Mouse (Mus musculus): ENCODE results near the gene Prelid3b.

The Prelid3b gene

DNA sequence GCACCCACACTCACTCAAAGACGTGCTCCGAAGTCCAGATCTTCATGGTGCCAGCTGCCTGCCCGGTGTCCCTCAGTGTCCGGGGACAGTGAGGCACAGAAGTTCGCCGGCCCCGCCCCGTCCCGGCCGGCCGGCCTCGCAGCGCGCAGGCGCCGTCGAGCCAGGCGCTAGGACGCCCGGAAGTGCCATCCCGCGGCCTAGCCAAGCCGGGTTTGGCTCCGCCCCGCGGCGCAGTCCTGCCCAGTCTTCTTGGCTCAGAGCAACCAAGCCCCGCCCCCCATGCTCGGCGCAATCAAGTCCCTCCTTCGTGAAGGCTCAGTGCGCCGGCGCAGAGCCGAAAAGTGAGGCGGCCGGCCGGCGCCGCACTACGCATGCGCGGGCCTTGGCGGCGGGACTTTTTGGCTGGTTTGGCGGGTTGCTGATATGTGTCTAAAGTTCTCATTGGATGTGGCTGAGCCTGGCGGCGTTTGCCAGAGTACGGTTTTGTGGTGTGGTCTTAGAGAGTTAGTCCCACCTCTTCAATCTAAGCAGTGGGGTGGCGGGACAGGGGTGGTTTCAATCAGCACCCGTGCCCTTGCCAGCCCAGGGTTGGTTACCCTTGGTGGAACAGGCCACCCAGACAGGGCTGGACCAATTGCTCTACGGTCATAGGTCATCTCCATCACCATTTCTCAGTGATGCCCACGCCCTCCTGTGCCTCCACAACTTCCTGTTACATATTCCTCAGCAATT, at the start of gene Prelid3b:
Gene Prelid3b, minus strand, starts transcription at position 264 of the 732 bp plus-strand sequence.
- peak; percentile 97 to 99 for DNase-seq (ENCODE audit: low spot score in 2 of 2)

DNA sequence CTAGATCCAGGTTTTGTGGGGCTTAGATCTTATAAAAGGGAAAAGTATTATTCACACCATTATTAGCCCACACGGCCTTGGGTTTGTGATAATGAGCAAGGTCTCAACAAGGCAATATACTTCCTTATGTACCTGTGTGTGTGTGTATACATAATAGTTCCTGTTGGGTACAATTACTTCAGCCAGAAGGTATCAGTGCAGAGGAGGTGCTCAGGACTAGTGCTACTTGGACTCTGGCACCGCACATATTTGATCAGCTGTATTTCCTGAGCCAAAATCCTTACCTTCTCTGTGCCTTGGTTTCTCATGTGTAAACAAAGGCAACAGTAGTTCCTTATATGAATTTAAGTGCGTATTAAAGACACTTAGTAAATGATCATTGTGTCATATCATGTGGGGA, 49.3 kb upstream of the Prelid3b start:
- no peak for DNase-seq (ENCODE audit: low spot score in 2 of 2)

DNA sequence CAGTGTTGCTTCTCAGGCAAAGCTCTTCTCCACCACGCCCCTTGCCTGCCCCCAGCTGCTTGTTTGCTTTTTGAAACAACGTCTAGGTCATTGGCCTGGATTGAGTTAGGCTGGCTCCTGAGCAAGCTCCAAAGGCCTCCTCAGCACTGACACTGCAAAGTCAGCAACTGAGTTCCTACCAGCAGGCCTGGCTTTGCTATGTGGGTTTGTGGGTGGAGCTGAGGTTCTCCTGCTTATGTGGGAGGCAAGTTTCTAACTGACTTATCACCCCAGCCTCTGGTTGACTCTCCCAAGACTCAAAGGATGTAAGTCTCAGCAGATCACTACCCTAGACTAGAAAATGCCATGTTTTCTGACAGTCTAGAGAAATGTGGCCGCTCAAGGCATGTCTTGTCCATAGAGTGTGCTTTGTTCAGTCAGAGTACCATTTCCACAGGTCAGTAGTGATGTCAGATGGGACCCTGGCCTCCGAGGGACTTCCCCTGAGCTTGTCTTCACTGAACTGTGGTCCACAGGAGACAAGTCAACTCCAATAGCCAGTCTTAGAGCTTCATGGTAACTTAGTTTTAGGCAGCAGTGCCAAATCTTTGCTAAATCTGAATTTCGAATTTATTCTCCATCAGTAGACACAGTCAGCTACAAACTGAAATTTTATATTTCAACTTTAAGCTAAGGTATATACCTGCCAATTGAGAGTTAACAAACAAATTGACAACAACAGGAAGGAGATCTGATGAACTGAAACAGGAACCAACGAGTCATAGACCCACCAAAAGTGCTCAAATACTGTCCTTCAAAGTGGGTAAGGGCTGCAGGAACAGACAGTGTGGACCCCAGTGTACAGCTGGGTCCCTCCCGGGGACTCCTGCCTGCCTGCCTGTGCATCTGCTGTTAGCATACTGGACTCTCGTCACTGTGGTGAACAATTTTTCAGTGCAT, 44.5 kb upstream of the Prelid3b start:
- DNase-seq (ENCODE audit: low spot score in 2 of 2) = no peak

DNA sequence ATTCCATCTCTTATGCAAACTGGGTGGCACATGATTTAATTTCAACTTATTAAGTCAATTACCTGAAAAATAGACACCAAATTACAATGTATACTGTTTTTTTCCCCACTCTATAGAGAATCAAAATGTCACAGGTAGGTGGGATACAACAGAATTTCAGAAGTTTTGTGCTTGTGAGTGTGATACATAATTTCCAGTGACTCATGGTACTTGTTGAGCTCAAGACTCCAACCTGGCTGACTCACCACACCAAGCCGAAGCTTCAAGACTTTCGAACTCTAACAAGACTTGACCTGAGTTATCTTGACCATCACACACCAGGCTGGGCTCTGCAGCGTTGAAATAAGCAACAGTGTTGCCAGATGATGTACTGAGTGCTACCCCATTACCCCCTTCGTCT, 42.0 kb upstream of the Prelid3b start:
- no peak for DNase-seq (ENCODE audit: low spot score in 2 of 2)

DNA sequence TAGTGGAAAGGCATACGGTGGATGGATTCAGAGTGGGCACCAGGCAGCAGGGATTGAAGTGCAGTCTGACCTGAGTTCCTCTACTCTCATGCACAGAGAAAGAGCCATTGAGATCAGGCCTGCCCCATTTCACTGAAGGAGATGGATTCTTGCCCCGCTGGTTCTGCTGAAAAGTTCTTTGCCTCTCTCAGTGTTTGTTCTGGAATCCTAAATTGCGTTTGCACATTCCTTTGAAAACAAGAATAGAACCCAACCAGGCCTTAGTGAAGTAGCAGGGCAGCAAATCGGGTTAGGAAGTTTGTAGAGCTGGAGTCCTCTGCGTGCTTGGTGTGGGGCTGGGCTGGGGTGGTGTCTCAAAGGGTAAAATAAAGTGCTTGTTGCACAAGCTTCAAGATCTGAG, 40.9 kb upstream of the Prelid3b start:
- DNase-seq (ENCODE audit: low spot score in 2 of 2) = no peak

DNA sequence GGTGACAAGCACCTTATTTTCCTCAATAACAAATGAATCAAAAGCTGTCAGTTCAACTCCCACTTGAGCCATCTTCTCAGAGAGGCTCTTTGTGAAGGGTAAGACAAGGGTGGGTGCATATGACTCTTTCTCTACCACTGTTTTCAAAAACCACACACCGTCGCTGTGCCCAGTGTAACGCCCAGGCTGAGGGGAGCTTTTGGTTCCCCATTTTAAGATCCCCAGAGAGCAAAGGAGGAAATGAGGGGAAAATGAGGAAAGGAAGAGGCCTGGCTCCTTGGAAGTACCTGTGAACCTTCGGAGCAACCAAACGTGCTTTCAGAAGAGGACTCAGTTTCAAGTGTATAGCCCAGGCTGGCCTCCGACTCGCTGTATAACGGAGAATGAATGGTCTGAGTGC, 36.9 kb upstream of the Prelid3b start:
- no peak for DNase-seq (ENCODE audit: low spot score in 2 of 2)

DNA sequence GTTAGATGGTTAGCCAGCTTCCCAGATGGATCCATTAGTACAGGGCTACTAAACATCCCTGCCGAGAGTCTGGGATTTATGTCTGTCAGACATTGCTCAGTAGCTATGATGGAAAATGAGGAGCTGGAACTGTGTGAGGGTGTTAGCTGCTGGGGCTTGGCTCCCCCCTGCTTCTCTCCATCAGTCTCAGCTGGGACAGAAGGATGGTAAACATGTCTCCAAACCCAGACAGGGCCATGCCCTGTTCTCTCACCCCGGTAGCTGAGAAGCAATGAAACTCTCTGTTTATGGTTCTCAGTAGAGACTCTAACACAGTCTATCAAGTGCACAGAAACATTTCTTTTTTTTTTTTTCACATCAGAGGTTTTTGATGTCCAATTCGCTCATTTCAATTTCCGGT, 35.1 kb upstream of the Prelid3b start:
- no peak for DNase-seq (ENCODE audit: low spot score in 2 of 2)

DNA sequence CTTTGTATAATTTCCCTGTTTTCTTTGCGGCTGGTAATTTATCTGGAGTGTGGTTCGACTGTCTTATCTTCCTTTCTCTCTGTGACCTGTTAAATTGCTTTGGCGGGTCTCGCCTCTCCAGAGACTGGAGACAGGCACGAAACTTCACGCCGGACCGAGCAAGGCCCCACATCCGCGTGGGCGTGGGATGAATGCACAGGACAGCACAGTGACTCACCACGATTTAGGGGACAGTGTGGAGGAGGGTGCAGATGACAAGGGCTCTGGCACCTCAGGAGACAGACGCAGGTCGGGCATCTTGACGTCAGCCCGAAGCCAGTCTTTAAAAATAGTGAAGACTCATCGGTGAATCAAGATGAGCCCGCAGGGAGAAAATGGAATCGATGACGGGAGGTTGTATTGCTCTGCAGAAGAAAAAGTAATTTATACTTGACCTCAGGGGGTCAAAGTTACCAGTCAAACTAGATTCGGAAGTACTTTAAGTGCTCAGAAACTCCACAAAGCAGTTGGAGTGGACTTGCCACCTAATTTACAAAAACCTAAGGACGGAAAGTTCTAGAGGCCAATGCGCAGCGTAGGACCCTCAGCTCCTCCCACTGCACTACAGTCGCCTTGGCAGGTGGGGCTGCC, 30.1 kb upstream of the Prelid3b start:
- peak in 1 of 2 experiments; percentile 5 for DNase-seq (ENCODE audit: low spot score in 2 of 2)

DNA sequence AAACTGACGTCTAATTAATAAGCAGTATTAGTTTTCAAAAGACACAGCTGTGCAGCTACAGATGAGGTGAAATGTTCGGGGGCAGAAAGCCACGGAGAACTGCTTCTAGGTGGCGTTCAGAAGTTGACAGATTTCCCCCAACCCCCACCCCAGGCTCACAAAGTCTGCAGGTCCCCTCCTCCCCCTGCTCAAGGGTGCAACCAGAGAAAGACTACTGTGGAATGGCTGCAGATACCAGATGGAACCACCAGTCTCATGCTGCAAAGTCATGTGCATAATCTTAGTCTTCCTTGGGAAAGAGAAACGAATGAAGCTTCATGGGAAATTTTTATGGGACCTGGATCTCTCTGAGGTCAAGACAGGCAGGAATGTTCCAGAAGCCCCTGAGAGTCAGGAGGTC, 29.4 kb upstream of the Prelid3b start:
- DNase-seq (ENCODE audit: low spot score in 2 of 2) = no peak

DNA sequence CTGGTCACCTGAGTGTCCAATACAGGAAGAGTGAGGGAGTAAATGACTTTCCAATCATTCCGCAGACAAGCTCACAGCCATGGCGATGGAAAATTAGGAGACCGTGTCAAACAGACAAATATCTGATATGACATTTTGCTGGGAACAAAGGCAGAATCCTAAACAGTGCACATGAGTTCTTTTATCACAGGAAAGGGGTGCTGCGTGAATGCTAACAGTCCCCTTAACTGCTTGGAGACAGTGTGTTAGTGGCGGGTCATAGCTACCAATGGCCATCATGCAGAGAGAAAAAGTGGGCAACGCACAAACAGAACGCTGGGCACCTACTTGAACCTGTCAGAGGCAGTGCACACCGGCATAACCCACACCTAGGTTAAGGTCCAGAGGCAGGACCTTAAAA, 28.6 kb upstream of the Prelid3b start:
- DNase-seq (ENCODE audit: low spot score in 2 of 2) = no peak

DNA sequence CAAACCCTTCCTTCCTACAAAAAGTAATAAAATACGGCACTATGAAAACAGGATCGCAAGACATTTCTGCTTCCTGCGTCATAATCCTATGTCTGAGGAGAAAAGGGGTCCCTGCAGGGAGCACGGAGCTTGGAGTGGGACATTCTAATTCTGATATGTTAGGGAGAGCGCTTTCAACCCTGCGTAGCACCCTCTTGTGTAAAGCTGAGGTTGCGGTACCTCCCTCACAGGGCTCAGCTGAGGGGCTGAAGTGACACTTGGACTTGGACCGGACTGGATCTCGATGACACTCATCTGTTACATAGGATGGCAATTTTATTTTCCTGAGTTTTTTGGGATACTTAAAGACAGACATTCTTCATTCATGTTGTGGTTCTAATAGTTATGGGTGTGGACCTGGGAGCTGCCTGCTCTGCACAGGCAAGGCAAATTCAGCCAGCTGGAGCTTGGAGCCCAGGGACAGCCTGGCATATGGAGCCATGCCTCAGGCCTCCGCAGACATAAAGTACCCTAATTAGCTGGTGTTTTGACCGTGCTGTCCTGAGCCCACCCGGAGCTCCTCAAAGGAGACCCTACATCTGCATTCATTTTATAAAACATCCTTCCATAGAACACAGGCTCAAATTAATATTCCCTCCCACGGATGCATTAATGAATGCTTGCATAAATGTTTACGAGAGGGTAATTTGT, 28.1 kb upstream of the Prelid3b start:
- DNase-seq (ENCODE audit: low spot score in 2 of 2) = no peak

DNA sequence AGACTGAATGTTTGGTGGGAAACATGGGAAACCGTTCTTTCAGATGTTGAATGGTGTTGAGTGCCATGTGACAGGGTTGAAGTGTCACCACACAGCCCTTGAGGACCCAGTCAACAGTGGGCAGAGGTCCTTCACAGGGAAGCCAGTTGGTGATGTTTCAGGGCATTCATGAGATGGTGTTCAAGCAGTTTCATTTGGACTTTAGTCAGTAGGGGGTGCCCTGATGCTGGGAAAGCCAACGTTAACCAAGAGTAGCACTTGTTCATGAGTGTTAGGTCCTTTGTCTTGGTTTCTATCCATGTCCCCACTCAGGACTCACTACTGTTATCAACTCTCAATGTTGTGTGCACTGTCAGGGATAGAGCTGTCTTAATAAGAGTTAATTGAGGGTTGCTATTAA, 20.0 kb upstream of the Prelid3b start:
- DNase-seq (ENCODE audit: low spot score in 2 of 2) = no peak

DNA sequence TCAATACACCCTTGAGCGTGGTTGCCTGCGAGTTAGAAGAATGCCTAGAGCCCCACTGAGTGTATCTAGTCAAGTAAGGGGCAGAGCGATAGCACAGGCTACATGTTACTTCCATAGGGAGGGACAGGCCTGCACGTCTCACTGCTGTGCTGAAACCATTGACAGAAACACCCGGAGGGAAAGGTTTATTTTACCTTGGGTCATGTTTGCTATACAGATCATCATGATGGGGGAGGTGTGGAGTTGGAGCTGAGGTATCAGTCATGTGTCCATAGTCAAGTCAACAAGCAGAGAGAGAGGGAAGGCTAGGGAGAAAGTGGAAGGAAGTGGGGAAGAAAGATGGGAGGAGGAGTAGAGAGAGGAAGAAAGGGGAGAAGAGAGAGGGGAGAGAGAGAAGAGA, 14.1 kb upstream of the Prelid3b start:
- DNase-seq (ENCODE audit: low spot score in 2 of 2) = no peak

DNA sequence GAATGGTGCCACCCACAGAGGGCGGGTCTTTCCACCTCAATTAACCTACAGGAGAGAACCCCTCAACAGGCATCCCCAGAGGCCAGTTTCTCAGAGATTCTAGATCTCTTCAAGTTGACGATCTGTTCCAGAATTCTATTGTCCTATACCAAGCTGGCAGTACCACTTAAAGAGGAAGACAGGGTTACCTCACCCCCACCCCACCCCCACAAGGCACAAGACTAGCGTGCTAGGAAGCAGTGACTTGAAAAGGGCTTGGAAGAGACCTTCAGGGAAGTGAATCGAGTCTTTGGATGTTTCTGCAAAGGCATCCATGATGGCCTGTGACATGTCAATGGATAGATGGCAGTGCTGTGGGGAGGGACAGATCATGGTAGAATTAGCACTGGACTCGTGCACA, 5.9 kb upstream of the Prelid3b start:
- no peak for DNase-seq (ENCODE audit: low spot score in 2 of 2)

DNA sequence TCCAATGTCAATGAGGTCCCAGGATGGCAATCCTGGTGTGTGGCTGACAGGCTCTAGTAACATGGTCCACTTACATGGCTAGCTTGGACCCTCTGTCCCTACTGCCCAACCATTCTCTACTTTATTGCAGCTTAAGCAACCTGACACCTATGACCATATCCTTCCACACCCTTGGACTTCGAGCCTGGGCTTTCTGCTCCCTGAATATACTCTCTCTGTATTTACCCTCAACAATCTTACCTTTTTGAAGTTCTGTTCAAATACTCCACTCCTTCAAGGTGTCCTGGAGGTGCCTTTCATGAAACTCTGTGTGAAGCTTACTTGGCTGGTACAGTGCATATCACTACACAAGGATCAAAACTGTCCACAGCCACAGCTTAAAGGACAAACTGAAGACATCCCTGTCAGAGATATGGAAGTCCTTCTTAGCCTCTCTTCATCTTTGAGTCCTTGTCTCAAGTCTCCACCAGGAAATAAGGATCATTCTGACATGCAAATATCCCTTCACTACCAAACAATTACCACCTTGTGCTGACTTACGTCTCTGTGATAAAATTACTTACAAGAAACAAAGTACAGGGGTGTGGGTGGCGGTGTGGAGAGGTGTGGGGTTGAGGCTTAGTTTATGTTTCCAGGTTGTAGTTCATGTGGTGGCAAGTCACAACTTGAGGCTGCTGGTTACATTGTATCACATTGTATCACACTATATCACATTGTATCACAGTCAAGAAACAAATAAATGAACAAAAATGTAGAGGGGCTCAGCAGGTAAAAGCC, 4.8 kb upstream of the Prelid3b start:
- no peak for DNase-seq (ENCODE audit: low spot score in 2 of 2)

DNA sequence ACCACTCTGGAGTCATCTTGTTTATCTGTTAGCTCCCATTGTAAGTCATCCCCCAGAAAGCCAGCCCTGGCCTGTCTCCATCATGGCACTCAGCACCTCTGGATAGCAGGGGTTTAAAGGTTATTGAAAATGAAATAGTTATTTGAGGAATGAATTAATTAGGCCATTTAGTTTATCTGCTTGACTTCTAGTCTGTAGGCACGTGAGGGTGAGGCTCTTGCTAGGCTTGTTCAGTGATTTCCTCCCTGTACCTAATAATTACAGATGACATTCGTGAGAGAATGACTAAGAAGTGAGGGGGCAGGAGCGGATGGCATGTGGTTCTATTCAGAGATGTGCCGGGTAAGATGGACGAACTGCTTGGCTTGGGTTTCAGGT, 658 bp upstream of the Prelid3b start:
- no peak for DNase-seq (ENCODE audit: low spot score in 2 of 2)

DNA sequence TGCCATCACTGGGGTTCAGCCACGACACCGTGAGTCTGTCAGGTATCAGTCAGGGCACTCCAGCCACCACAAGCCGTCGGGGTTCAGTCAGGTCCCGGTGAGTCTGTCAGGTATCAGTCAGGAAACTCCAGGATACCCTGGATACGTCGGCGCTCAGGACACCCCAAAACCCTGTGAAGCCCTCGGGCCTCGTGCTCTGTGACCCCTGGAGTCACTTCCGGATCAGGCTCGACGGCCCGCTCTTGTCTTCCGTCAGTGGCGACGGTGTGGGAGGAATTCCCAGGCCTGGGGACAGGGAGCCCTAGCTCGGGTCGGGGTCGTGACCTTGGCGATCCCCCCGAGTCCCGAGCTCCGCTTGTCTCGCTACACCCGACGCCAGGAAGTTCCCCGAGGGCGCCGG, 474 bp downstream of the Prelid3b start:
- DNase-seq (ENCODE audit: low spot score in 2 of 2) = no peak

DNA sequence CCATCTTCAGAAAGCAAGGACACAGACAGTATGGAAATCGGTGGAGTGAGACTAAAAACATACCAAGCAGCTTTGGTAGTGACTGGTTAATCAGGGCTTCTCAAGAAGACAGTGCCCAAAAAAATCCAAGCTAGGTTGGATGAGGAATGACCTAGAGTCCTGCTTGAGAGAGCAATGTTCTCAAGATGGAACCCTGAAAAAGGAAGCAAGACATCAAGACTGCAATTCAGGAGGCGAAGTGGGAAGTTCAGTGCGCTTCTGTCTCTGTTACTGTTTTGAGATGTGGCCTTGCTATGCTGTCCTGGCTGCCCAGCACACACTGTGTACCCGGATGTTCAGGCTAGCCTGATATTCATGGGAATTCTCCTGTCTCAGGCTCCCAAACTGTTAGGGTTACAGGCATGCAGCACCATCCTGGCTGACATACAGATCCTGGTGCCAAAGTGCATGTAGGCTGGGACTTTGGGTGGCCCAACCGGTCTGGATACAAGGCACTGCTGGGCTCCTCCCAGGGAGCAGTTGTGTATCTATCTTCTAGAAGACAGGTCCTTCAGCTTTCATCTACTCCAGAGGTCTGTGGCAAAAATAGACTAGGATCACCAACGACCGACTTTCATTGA, 2.0 kb downstream of the Prelid3b start:
- no peak for DNase-seq (ENCODE audit: low spot score in 2 of 2)

DNA sequence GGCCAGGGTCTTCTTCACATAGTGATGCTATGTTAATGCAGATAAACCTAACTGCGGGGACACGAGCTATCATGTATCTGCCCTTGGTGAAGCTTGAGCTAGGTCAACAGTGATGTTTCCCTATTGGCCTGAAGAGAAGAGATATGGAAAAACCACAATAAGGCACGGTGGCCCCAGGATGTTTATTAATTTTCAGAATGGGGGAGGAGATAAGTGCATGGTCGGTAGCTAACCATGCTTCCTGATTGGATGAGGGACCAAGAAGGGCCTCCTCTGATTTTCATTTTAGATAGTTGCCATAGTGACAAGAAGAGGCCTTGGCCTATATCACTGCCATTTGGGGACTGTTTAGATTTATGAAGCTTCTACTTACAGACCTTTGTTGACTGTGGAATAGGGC, 2.5 kb downstream of the Prelid3b start:
- no peak for DNase-seq (ENCODE audit: low spot score in 2 of 2)

DNA sequence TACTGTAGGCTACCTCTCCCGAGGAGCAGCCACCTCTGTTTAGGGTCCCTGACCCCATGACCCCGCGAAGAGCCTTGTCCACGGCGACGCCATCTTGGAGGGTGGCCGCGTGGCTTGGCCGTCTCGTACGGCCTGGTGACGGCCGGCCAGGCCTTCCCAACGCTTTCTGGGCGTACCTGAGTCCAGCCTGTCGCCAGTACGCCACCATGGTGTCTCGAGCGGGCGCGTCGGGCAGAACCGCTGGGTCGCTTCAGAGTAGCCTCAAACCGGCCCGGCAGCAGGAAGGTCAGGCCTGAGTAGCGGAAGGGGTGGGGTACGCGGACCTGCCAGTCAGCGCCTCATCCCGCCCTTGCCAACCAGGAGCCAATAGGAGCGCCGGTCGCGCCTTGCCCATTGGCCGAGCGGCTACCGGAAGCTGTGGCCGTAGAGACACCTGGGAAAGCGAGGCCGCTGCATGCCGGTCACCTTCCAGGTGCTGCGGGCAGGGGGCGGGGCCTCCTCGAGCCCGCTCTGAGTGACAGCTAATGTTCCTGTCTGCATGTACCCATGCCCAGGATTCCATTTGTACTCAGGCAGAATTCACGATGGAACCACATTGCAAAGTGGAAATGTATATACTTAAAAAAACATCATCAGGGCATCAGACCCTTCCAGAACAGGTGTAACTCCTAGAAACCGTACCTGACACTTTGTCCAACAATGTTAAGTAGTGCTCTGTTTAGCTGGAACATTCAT, 8.9 kb downstream of the Prelid3b start, which contains the start of gene Atp5e:
Gene Atp5e, minus strand, starts transcription at position 317 of the 735 bp plus-strand sequence.
- DNase-seq (ENCODE audit: low spot score in 2 of 2) = peak; percentile 93 to 96

All from frontal cortex, postnatal 14 days (tissue).